Mouse (Mus musculus) c-Kit-negative CD71-positive TER-119-positive erythroid progenitor cells, embryonic 14.5 days (primary cell): ENCODE measurements around the gene Tmem141.
A peak's percentile ranks its signal among the peaks of the same experiment; 100 is the strongest.

Experiments
- DNase-seq: peaks from one replicate; pipeline ENCODE4 v3.0.0-alpha.2; 2013; ENCODE audit warnings: low read depth, low spot score

Gene Tmem141

GRCm38 (mm10) chr2:25621229-25622200 lies at the start of gene Tmem141:
Tmem141 (minus strand) TSS chr2:25622005.
- peak; percentile 11 for DNase-seq

- DNase-seq: no peak
Measured at GRCm38 (mm10) chr2:25666516-25666915, 44.7 kb upstream of the Tmem141 start.

- DNase-seq: no peak
Measured at GRCm38 (mm10) chr2:25664125-25664524, 42.3 kb upstream of the Tmem141 start.

- DNase-seq: no peak
Measured at GRCm38 (mm10) chr2:25663511-25663910, 41.7 kb upstream of the Tmem141 start.

GRCm38 (mm10) chr2:25661245-25661970 lies 39.6 kb upstream of the Tmem141 start:
- no peak for DNase-seq

GRCm38 (mm10) chr2:25660279-25660678 lies 38.5 kb upstream of the Tmem141 start:
- no peak for DNase-seq

GRCm38 (mm10) chr2:25657652-25658051 lies 35.8 kb upstream of the Tmem141 start, which contains the start of gene Lcn5:
Lcn5 (plus strand) TSS chr2:25657952.
- DNase-seq: no peak

- no peak for DNase-seq
Measured at GRCm38 (mm10) chr2:25657246-25657645, 35.4 kb upstream of the Tmem141 start.

GRCm38 (mm10) chr2:25656691-25657090 lies 34.9 kb upstream of the Tmem141 start:
- DNase-seq: no peak

GRCm38 (mm10) chr2:25654502-25654901 lies 32.7 kb upstream of the Tmem141 start:
- DNase-seq: no peak

GRCm38 (mm10) chr2:25652902-25653301 lies 31.1 kb upstream of the Tmem141 start, which contains the start of gene Lcn8:
Lcn8 (plus strand) TSS chr2:25653120.
- no peak for DNase-seq

GRCm38 (mm10) chr2:25639890-25640289 lies 18.1 kb upstream of the Tmem141 start:
- DNase-seq: no peak

- DNase-seq: no peak
Measured at GRCm38 (mm10) chr2:25634046-25634445, 12.2 kb upstream of the Tmem141 start.

- DNase-seq: no peak
Measured at GRCm38 (mm10) chr2:25633616-25634015, 11.8 kb upstream of the Tmem141 start.

GRCm38 (mm10) chr2:25628738-25629137 lies 6.9 kb upstream of the Tmem141 start:
- no peak for DNase-seq

GRCm38 (mm10) chr2:25627811-25628210 lies 6.0 kb upstream of the Tmem141 start, which contains the start of gene Fcna:
Fcna (minus strand) TSS chr2:25628030.
- DNase-seq: no peak

- no peak for DNase-seq
Measured at GRCm38 (mm10) chr2:25625986-25626385, 4.2 kb upstream of the Tmem141 start.

- no peak for DNase-seq
Measured at GRCm38 (mm10) chr2:25620852-25621228, 965 bp downstream of the Tmem141 start.

- no peak for DNase-seq
Measured at GRCm38 (mm10) chr2:25620386-25620785, 1.4 kb downstream of the Tmem141 start.

GRCm38 (mm10) chr2:25617578-25617977 lies 4.2 kb downstream of the Tmem141 start, which contains the start of gene Ccdc183:
Ccdc183 (minus strand) TSS chr2:25617678.
- no peak for DNase-seq

- no peak for DNase-seq
Measured at GRCm38 (mm10) chr2:25616398-25616797, 5.4 kb downstream of the Tmem141 start.

- DNase-seq: no peak
Measured at GRCm38 (mm10) chr2:25608671-25609070, 13.1 kb downstream of the Tmem141 start.
